Mouse (Mus musculus): ENCODE measurements around the gene Gid4.

GRCm38 (mm10) chr11:60384762-60385421 is 32.1 kb upstream of the Gid4 start:
- TF ChIP-seq GATA1 (IDR thresholded peaks at IDR 0.05; ENCODE audit: borderline replicate concordance, low read length): no peak
- TF ChIP-seq FLI1 (IDR thresholded peaks at IDR 0.05; ENCODE audit: low read length): no peak

All from megakaryocyte, embryonic 14.5 days (primary cell).